Mouse (Mus musculus) gonadal fat pad, adult 2 months (tissue): ENCODE measurements at regions not wholly inside any gene's neighbourhood (a gene's known extent, or its start where the extent isn't known, plus 50 kb on each side); places are given as distances from the start of the nearest gene placed in this dataset.
"Not testable (repeated sequence)": the region's sequence is repeated elsewhere in the genome, so short reads cannot be mapped to it uniquely, and the experiment has no call there.

Experiments
- DNase-seq: peaks from one replicate; pipeline ENCODE4 v3.0.0-alpha.2; 2012; ENCODE audit warnings: low read depth

- DNase-seq, result no peak
Observed at GRCm38 (mm10) chr7:73192839-73193238, 182.5 kb upstream of the Rgma start.

- DNase-seq, result no peak
Observed at GRCm38 (mm10) chr7:73195306-73195705, 180.0 kb upstream of the Rgma start.

GRCm38 (mm10) chr7:73196851-73197531 lies 178.3 kb upstream of the Rgma start:
- peak; percentile 99 for DNase-seq

- DNase-seq, result peak; percentile 99
Observed at GRCm38 (mm10) chr7:73198069-73198468, 177.2 kb upstream of the Rgma start.

- DNase-seq, result peak; percentile 99
Observed at GRCm38 (mm10) chr7:73199967-73200366, 175.3 kb upstream of the Rgma start.

GRCm38 (mm10) chr7:73201330-73201729 lies 174.0 kb upstream of the Rgma start:
- DNase-seq, result no peak

GRCm38 (mm10) chr7:73206922-73207811 lies 168.1 kb upstream of the Rgma start:
- DNase-seq, result no peak

GRCm38 (mm10) chr7:73208479-73208816 lies 166.9 kb upstream of the Rgma start:
- no peak for DNase-seq

GRCm38 (mm10) chr7:73208817-73209602 lies 166.3 kb upstream of the Rgma start:
- no peak for DNase-seq

GRCm38 (mm10) chr7:73210078-73210477 lies 165.2 kb upstream of the Rgma start:
- DNase-seq, result no peak

- no peak for DNase-seq
Observed at GRCm38 (mm10) chr7:73222237-73222915, 152.9 kb upstream of the Rgma start.

GRCm38 (mm10) chr7:73222929-73223512 lies 152.3 kb upstream of the Rgma start:
- DNase-seq, result no peak

GRCm38 (mm10) chr7:73233539-73234158 lies 141.7 kb upstream of the Rgma start:
- DNase-seq, result no peak

GRCm38 (mm10) chr7:73238486-73238885 lies 136.8 kb upstream of the Rgma start:
- no peak for DNase-seq

- DNase-seq, result no peak
Observed at GRCm38 (mm10) chr7:73243591-73244355, 131.5 kb upstream of the Rgma start.

GRCm38 (mm10) chr7:73245431-73245830 lies 129.9 kb upstream of the Rgma start:
- no peak for DNase-seq

GRCm38 (mm10) chr7:73250593-73250992 lies 124.7 kb upstream of the Rgma start:
- DNase-seq, result peak; percentile 63

- DNase-seq, result no peak
Observed at GRCm38 (mm10) chr7:73251187-73251740, 124.0 kb upstream of the Rgma start.

- DNase-seq, result not testable (repeated sequence)
Observed at GRCm38 (mm10) chr7:73254972-73255371, 120.3 kb upstream of the Rgma start.

- no peak for DNase-seq
Observed at GRCm38 (mm10) chr7:73260140-73260539, 115.2 kb upstream of the Rgma start.
